Mouse (Mus musculus) hindbrain, embryonic 14.5 days (tissue): ENCODE data around the gene Exoc6b. TPM values are rescaled to one million over a fixed set of nuclear protein-coding genes. Genes with fewer than 3 reads are reported as not detected.
"Not testable (repeated sequence)": the region's sequence is repeated elsewhere in the genome, so short reads cannot be mapped to it uniquely, and the experiment has no call there.

Source experiments
- ATAC-seq: fragments of 200-750 bp; cut with Nextera tagmentation; 2 replicates; pipeline ENCODE4 v1.8.0; 2017; ENCODE audit warnings: moderate number of reproducible peaks, mild to moderate bottlenecking, moderate TSS enrichment, moderate library complexity; ENCODE audit not compliant: low FRiP score
- DNase-seq: peaks from one replicate; pipeline ENCODE4 v3.0.0-alpha.2; 2015; ENCODE audit warnings: low spot score
- H3K27ac ChIP-seq: fragments of 300-500 bp; sonication (generic); 2 replicates; pipeline ENCODE4 v1.5.1; 2014; ENCODE audit warnings: mild to moderate bottlenecking, moderate library complexity
- H3K27me3 ChIP-seq: fragments of 300-500 bp; sonication (generic); 2 replicates; pipeline ENCODE4 v1.6.1; 2014; ENCODE audit warnings: mild to moderate bottlenecking, low read length, mixed read lengths; ENCODE audit not compliant: control insufficient read depth, insufficient read depth
- H3K36me3 ChIP-seq: fragments of 300-500 bp; sonication (generic); replicated peaks from 2 replicates; pipeline ENCODE4 v1.6.1; 2014; ENCODE audit not compliant: control insufficient read depth, insufficient read depth
- H3K4me1 ChIP-seq: fragments of 300-500 bp; sonication (generic); replicated peaks from 2 replicates; pipeline ENCODE4 v1.6.1; 2014; ENCODE audit warnings: antibody characterized with exemption, low read length, mixed read lengths; ENCODE audit not compliant: control insufficient read depth, insufficient read depth
- H3K4me2 ChIP-seq: fragments of 300-500 bp; sonication (generic); replicated peaks from 2 replicates; pipeline ENCODE4 v1.6.1; 2014; ENCODE audit warnings: mild to moderate bottlenecking, moderate library complexity
- H3K4me3 ChIP-seq: fragments of 300-500 bp; sonication (generic); replicated peaks from 2 replicates; pipeline ENCODE4 v1.5.1; 2014; ENCODE audit warnings: mild to moderate bottlenecking, low read length
- H3K9ac ChIP-seq: fragments of 300-500 bp; sonication (generic); 2 replicates; pipeline ENCODE4 v1.6.1; 2014
- H3K9me3 ChIP-seq: fragments of 300-500 bp; sonication (generic); 2 replicates; pipeline ENCODE4 v1.6.1; 2016; ENCODE audit warnings: low read length; ENCODE audit not compliant: control insufficient read depth
- WGBS: fragments of 180-500 bp; shearing (Covaris S2); extraction: QIAGEN DNeasy Blood & Tissue Kit; methylation state at CpG from one replicate; pipeline ENCODE4 v1.1.7; 2014; 5-methylcytosine and 5-hydroxymethylcytosine counted together
- polyA plus RNA-seq: library from polyadenylated mRNA; unstranded; fragments of >200 nt; fragmentation: Nextera tagmentation; extraction: Ambion mirVana; gene quantifications from 2 replicates; pipeline ENCODE4 v1.2.1, GENCODE M21; 2014

The Exoc6b gene
- polyA plus RNA-seq, 1 experiment from 2014 or later = 61.7 TPM

DNA sequence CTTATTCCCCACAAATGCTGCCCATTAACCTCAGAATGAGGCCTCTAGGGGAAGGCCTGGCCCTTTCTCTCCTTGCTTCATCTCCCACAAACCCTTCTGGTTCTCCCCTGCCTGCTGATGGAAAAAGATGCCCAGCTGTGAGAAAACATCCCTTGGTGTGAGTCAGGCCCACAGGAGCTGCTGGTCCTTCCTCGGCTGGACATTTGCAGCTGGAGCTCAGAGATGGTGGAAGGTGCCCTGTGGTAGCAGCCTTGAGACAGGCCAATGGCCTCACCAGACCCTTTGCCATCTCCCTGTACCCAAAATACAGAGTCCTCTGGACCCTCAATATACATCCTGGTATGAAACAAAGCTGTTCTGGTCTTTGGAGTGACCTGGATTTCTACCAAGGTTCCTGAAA, 452.7 kb downstream of the Exoc6b start:
- 33% methylated on average over 1 of the region's 1 CpGs for WGBS

DNA sequence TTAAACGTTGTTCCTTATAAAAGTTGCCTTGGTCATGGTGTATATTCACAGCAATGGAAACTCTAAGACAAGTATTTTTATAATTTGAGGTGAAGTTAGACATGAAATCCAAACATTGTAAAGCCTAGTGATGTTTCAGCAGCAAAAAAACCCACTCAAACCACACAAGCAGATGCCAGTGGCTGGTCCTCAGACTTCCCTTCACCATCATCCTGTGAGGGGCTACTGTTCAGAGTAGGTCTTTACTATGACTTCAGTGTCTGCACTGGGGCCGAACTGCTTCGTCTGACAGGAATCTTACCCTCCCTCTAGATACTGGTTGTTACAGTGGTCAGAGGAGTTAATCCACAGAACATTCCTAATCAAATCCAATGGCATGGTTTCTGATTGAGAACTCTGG, 455.8 kb downstream of the Exoc6b start:
- H3K4me2 ChIP-seq = no peak overlapping the region
- H3K36me3 ChIP-seq = peaks cover 7% of the 10 kb centered on the region; the same call in 1 of the 2 replicates
- ATAC-seq (no peak), DNase-seq (no peak)
- no peak overlapping the region for H3K27ac ChIP-seq
- H3K27me3 ChIP-seq = no peaks in the 10 kb centered on the region
- no peak overlapping the region for H3K4me3 ChIP-seq
- H3K9me3 ChIP-seq = no peaks in the 10 kb centered on the region
- no peaks in the 10 kb centered on the region for H3K4me1 ChIP-seq
- no peak overlapping the region for H3K9ac ChIP-seq
- WGBS = 87% methylated on average over 3 of the region's 3 CpGs

More for the DNA sequence above, 452.7 kb downstream of the Exoc6b start:
- Histone ChIP-seq H3K4me3 (no peak overlapping the region), H3K4me1 (no peaks in the 10 kb centered on the region), H3K27me3 (no peaks in the 10 kb centered on the region), H3K27ac (no peak overlapping the region), H3K9me3 (no peaks in the 10 kb centered on the region), H3K9ac (no peak overlapping the region), H3K4me2 (no peak overlapping the region), H3K36me3 (peaks cover 35% of the 10 kb centered on the region)
- ATAC-seq = no peak
- DNase-seq = no peak

DNA sequence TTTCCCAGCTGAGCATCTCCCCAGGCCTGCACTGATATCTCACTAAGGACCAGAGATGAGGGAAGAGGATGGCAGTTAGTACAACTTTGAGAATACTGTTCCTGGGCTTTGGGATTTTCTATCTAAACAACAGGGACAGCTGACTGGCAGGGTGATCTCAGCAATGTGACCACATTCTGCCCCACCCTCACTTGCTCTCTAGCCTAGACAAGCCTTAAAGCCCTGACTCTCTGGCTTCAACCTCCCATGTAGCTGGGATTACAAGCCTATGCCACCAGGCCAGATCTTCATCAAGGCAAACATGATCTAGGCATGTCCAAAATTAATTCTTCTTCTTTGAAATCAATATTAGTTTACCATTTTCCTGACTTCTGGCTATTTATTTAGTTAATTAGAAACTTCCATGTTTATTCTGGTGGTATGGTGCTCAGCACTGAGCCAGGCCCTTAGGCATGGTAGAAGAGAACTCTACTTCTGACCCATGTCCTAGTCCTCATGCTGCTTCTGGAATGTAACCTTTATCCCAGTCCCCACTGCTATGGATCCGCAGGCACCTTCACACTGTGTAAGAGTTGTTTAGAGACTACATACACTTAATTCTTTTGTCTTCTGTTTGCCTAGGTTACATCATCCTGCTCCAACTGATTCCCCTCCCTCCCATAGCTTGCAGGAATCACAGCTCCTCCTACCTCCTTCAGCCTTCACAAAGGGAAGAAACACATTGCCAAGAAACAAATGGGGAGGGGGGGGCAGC, 468.0 kb downstream of the Exoc6b start:
- H3K36me3 ChIP-seq = no peaks in the 10 kb centered on the region
- H3K27ac ChIP-seq = no peak overlapping the region
- ATAC-seq (no peak), DNase-seq (no peak)
- no peaks in the 10 kb centered on the region for H3K9me3 ChIP-seq
- no peak overlapping the region for H3K9ac ChIP-seq
- H3K4me2 ChIP-seq = no peak overlapping the region
- no peaks in the 10 kb centered on the region for H3K4me1 ChIP-seq
- 38% methylated on average over 1 of the region's 1 CpGs for WGBS
- H3K4me3 ChIP-seq = no peak overlapping the region
- no peaks in the 10 kb centered on the region for H3K27me3 ChIP-seq

DNA sequence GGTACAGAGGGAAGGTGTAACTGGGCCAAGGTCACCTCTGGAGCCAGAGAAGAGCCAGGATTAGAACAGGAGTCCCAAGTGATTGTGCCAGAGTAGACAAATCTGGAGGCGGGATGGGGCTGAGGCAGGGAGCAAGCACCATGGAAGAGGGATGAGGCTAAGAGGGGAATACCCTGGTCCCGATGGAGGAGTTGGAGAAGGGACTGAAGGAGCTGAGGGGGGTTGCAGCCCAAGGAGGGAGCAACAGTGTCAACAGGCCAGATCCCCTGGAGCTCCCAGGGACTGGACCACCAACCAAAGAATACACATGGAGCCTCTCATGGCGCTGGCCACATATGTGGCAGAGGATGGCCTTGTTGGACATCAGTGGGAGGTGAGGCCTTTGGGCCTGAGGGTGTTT, 470.0 kb downstream of the Exoc6b start:
- H3K4me2 ChIP-seq, H3K36me3 ChIP-seq, H3K4me1 ChIP-seq, H3K9ac ChIP-seq, H3K9me3 ChIP-seq, DNase-seq, H3K27me3 ChIP-seq, H3K27ac ChIP-seq, H3K4me3 ChIP-seq, ATAC-seq: not testable (repeated sequence)
- WGBS = 84% methylated on average over 3 of the region's 3 CpGs

DNA sequence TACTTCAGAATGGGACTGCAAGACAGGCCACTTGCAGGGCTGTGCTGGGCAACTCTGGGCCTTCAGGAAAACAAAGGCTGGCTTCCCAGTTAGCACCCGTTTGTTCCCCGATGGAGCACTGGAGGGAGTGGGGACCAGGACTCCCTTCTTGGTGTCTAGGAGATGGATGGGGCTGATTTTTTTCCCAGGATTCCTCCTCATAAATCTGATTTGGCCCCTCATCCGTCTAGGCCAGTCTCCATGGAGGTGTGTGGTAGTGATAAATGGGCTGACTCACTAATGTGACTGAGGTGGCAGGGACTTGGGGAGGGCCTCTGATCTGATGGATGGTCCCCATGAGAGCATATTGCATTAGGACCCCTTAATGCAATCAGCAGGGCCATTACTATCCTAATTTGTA, 470.6 kb downstream of the Exoc6b start:
- ATAC-seq = no peak
- H3K27ac ChIP-seq = no peak overlapping the region
- WGBS = 65% methylated on average over 3 of the region's 3 CpGs

DNA sequence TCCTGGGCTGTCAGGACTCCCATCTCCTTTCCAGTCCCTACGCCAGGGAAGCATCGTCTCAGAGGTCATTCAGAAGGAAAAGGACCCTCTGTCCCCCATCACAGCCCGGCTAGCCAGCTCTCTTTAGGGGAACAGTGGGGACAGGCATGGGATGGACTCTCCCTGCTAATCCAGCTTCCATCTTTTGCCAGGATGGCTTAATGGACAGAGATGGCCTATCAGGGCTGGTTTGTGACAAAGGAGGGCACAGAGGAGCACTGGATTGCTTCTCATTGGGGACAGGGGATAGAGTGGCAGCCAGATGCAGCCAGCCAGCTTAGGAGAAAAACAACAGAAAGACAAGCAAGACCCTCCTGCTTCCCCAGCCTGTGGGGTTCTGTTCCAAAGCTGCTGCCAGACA, 474.7 kb downstream of the Exoc6b start:
- Histone ChIP-seq H3K36me3 (no peaks in the 10 kb centered on the region), H3K4me3 (no peak overlapping the region), H3K27ac (no peak overlapping the region), H3K4me1 (peaks cover 5% of the 10 kb centered on the region; the same call in 1 of the 2 replicates), H3K27me3 (peaks cover 4% of the 10 kb centered on the region), H3K4me2 (peak overlapping the region; percentile 11; the same call in 1 of the 2 replicates), H3K9ac (no peak overlapping the region), H3K9me3 (no peaks in the 10 kb centered on the region)
- DNase-seq (no peak), ATAC-seq (peak; percentile 54; the same call in 1 of the 2 replicates)
- 19% methylated on average over 3 of the region's 3 CpGs for WGBS

More for the DNA sequence above, 470.6 kb downstream of the Exoc6b start:
- no peak overlapping the region for H3K4me2 ChIP-seq
- no peaks in the 10 kb centered on the region for H3K9me3 ChIP-seq
- H3K36me3 ChIP-seq = no peaks in the 10 kb centered on the region
- DNase-seq = no peak
- no peak overlapping the region for H3K4me3 ChIP-seq
- no peak overlapping the region for H3K9ac ChIP-seq
- H3K4me1 ChIP-seq = no peaks in the 10 kb centered on the region
- no peaks in the 10 kb centered on the region for H3K27me3 ChIP-seq

DNA sequence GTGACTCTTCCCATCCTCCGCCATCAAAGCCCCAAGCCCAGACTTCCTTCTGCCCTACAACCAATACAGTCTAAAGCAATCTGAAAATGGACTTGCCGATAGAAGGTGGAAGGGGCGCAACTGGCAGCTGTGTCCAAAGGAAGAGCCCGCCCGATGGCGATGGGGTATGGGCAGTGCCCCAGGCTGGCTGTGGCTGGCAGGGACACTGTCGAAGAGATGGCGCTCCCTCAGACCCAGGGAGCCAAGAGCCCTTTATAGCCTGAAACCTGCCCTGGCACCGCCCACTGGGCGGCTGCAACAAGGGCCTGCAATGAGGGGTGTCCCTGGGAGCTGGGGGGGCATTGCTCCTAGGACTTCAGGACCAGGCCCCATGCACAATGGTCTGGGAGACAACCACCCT, 475.6 kb downstream of the Exoc6b start, which contains the start of gene Cyp26b1:
Cyp26b1 (minus strand) TSS at position 216 of the 400 bp plus-strand sequence.
- Histone ChIP-seq H3K4me3 (peak within 1 kb of the TSS; percentile 45), H3K9me3 (no peaks in the 10 kb centered on the region), H3K36me3 (no peaks in the 10 kb centered on the region), H3K27ac (0 out of 2 replicates have a peak within 1 kb of the TSS, but pooled peaks have one; percentile 29), H3K9ac (peak within 1 kb of the TSS; percentile 46), H3K4me1 (peaks cover 8% of the 10 kb centered on the region; the same call in 1 of the 2 replicates), H3K27me3 (peaks cover 14% of the 10 kb centered on the region), H3K4me2 (peak within 1 kb of the TSS; percentile 14)
- 50% methylated on average over 10 of the region's 10 CpGs for WGBS
- peak; percentile 61; the same call in 1 of the 2 replicates for ATAC-seq
- DNase-seq = no peak

DNA sequence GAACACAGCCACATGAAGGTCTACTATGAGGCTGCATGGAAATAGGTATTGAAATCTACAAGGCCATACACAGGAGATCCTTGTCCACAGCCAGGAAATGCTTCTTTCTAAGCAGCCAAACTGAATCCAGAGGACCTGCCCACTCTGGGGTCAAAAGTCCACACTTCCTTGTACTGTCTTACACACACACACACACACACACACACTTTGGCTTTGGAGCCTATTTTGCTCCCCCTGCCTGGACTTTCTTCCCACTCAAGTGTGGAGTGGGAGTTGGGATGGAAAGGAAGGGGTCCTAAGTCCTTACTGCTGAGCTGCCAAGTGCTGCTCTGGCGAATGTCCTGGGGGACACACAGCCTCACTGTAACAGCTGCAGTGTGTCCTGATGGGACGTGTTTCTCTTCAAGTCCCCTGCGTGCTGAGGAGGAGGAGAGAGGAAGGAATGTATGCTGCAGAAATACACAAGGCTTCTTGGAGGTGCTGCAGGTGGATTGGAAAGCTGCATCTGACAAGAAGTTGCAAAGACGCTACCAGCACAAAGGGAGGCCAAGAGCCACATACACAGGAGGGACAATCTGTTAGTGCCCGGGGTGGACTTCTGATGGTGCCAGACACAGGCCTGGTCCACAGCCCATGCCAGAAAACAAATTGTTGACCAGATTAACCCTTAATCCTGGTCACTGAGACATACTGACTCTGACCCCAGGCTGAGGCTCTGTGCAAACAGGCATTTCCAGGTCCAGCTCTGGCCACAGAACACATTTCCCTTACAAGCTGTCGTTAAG, 478.2 kb downstream of the Exoc6b start:
- WGBS = 48% methylated on average over 6 of the region's 6 CpGs

More for the DNA sequence above, 478.2 kb downstream of the Exoc6b start:
- ATAC-seq (no peak), DNase-seq (no peak)
- Histone ChIP-seq H3K4me3 (peak overlapping the region; percentile 45), H3K9ac (peak overlapping the region; percentile 46), H3K27me3 (peaks cover 39% of the 10 kb centered on the region), H3K9me3 (no peaks in the 10 kb centered on the region), H3K27ac (peak overlapping the region; percentile 41; the same call in 1 of the 2 replicates), H3K4me1 (peaks cover 29% of the 10 kb centered on the region; the same call in 1 of the 2 replicates), H3K4me2 (peak overlapping the region; percentile 85), H3K36me3 (no peaks in the 10 kb centered on the region)
